Mouse (Mus musculus) layer of hippocampus, adult 18-20 months (tissue): Measurements from ENCODE around the gene Atp6ap1l. TPM values are rescaled to one million over a fixed set of nuclear protein-coding genes. Genes with fewer than 3 reads are reported as not detected.

Source experiments
- DNase-seq, 2 experiments: peaks; one replicate each; pipeline ENCODE4 v3.0.0; 2022; ENCODE audit warnings: low spot score in 2 of 2
- total RNA-seq, 2 experiments: library from RNA; stranded (reverse); gene quantifications; 2 replicates each; pipeline ENCODE4 v1.2.3; 2021

Gene Atp6ap1l
- total RNA-seq, 2 experiments from 2014 or later, result 2.1 to 3.1 TPM

GRCm38 (mm10) chr13:90890111-90890510 is 15.0 kb downstream of the Atp6ap1l start:
- no peak for DNase-seq

- peak; percentile 30 to 85 for DNase-seq
These were observed 18.6 kb downstream of the Atp6ap1l start for GRCm38 (mm10) chr13:90886568-90886983.

DNA sequence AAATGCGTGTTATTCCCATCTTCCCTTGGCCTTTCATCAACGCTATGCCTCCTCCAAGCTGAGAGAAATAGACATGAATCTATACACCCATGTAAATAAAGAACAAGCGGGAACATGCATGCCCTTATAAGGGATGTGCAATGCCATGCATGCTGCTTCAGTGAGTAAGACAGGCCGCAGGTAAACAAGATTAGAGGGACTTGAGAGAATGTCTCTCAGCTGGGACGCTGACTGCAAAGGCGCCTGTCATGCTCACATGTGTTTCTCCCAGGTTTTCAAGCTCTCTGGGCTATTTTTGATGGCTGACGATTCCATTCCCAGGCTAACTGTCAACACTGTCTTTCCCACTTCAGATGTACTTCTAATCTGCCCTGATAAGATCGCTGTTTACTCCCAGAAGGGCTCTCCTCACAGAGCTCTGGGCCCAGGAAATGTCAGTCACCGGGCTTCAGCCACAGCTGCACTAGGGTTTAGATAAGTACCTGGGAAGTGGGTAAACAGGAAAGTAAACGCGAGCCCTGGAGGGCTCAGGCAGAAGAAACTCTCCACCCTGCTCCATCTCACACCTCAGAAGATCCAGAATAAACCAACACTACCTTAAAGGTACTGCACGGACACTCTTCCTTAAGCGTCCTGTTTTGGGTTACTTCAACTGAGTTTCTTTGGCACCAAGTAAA is 19.2 kb downstream of the Atp6ap1l start:
- no peak for DNase-seq

- DNase-seq, result no peak
These were observed 23.3 kb downstream of the Atp6ap1l start for GRCm38 (mm10) chr13:90881727-90882429.

DNA sequence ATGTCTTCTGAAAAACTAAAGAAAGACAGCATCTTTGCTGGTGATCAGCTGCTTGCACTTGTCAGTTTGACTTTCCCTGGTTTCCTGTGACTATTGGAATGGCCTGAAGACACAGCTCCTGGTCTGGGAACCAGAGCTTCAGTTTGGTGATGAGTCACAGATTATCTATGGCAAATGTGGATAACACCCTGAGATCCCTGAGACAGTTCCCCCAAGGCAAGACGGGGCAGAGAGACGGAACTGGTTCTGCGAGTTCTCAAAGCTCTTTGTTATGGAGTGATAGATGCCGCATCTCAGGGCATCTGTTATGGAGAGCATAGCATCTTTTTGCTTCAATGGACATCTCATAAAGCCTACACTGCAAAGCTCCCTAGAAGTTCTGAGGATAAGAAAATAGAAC is 33.6 kb downstream of the Atp6ap1l start:
- no peak for DNase-seq

DNA sequence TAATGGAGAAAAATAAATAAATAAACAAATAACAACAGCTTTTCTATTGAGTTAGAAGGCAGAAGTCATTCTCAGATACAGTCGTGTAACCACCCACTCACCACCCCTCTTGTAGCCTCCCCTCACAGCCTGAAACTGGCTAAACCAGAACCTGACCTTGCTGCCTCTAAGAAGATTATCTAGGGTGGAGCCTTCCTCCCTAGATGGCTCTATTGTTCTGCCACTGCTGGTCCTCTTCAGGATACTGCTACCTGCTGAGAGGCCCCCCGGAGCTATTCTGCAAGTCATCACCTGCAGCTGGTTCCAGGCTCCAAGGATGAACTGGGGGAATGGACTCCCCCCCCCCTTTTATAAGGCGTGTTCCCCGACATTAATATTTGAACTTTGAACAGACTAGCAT is 36.0 kb downstream of the Atp6ap1l start:
- DNase-seq, result no peak

DNA sequence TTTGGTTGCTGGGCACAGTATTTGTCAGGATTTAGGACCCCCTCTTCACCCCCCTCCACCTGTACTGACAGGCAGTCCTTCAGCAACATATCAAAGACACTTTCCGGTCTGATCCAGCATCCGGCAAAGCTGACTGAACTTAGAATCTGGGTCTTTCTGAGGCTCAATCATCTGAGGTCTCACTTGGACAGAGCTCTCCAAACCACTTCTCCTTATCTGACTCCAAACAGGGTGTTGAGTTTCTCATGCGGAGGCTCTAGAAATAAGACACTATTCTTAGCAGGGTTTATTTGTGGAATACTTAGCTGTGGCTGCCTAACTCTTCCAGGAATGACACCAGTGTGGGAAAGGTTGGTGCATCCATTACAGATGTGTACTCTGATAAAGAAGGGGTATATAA is 43.0 kb downstream of the Atp6ap1l start:
- DNase-seq, result no peak

DNA sequence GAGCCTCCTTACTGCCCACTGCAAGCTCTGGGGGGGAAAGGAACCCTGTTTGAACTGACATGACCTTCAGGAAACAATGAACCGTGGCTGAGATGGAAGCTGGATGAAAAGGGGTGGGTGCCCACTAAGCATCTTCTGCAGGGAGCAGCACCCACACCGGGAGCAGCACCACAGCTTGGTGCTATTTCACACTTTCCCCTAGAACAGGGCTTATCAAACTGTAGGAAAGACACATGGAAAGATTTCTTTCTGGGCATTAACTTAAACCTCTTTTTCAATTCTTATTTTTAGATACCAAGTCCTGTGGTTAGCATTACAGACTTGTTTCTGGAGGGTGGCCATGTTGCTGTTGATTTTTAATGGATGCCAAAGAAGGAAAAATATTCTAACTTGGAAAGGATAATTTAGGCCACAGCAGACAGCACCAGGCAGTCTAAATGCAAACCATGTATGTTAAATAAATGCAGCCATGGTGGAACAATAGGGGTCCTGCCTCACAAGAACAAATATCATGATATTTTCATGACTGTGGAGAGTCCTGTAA is 44.2 kb downstream of the Atp6ap1l start:
- DNase-seq, result no peak

DNA sequence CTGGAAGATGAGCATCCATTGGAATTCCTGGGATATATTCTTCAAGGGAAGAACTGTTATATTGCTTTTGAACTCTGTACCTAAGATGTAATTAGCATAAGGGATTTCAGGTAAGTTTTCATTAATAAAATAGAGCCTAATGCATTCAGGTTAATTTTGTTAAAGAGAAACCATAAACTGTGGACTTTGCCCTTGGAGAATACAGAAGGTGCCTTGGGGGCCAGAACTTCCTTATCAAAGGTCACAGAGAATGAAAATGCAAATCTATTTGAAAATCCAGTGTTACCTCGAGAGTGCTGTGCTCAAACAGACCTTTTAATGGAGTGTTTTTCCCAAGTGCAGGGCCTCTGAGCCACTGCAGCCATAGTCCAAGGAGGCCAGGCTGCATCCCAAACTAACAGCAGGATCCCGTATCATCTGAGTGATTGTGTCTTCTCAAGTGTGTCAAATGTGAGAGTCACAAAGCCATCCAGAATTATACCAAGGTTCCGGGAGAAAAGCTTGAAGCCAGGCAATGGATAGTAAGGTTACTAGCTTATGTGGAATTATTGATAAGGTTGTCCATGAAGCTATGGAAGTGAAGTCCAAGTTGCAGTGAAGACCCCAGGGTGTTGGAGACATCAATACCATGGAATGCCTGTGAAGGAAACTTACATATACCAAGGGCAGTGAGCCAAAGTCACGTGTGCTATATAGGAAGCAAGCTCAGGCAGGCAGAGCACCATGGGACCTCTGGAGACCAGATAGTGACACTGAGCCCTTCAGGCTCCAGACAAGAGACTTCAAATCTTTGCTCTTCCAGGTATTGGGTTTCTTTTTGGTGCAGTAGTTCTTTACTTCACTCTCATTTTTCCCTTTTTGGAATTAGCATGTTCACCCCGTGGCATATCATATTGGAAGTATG is 52.2 kb downstream of the Atp6ap1l start:
- DNase-seq, result no peak

GRCm38 (mm10) chr13:90851795-90852194 is 53.4 kb downstream of the Atp6ap1l start:
- DNase-seq, result no peak

DNA sequence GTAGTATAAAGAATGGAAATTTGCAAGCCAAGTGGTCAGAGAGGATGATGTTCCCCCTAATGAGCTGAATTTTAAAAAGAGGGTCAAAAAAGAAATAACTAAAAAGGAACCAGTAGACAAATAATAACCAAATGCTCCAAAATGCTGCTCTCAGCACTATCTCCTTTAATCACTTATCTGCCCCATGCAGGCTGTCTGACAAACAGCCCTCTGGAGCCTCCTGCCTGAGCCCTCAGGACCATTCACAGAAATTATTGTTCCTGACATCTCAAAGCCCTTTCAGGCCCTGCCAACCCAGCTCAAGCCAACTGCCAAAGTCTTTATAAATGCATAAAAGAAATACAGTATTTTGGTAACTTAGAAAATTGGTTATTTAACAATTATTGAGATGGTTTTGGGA is 61.0 kb downstream of the Atp6ap1l start:
- no peak for DNase-seq

GRCm38 (mm10) chr13:90843412-90843811 is 61.7 kb downstream of the Atp6ap1l start:
- DNase-seq, result no peak

- DNase-seq, result no peak
These were observed 64.0 kb downstream of the Atp6ap1l start for GRCm38 (mm10) chr13:90841213-90841553.

DNA sequence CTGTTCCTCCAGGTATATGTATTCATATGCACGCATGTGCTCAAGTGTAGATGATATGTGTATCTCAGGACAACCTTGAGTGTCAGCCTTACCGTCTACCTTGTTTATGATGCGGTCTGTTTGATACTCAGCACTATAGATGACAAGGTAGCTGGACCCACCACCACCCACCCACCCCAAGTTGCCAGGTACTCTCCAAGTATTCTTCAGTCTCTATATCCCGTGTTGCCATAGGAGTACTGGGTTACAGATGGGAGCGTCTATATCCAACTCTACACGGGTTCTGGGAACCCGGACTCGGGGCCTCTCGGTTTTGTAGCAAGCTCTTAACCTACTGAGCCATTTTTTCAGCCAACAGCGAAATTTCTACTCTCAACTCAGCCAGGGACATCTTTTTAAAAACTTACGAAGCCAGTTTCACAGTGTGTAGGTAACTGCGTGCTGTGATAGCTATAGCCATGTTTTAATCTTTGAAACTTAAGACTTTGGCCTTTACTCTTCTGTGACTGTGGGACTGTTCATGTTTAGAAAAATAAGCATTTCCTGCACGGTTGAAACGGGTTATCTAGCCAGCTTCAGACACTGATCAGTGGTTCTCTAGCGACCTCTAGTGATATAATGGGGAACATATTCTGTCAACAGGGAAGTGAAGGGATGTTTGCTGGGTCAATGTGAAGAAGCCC is 64.5 kb downstream of the Atp6ap1l start:
- peak in 1 of 2 experiments; percentile 71 for DNase-seq

DNA sequence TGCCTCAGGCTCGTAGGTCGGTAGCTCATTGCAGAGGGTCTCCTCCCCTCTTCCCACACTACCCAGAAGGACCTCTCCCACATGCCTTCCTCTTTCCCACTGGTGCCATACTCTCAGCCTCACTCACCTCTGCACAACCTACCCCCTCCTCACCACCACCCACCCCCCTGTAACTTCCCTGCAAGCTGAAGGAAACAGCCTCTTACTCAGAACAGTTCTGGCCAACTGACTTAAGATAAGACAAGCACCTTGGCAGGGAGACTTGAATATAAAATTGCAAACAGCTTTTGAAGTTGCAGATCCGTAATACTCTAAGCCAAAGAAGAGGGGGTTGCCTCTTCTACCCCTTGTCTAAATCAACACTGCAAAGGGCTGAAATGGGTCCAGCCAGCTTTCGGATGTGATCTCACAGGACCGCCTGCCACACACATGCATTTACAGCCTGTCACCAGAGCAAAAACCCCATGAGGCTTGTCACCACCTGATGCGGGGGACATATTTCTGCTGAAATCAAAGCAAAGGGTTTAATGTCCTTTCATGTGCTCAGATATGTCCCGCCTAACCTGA is 71.4 kb downstream of the Atp6ap1l start:
- no peak for DNase-seq

Other genes starting within 250 kb of the Atp6ap1l start
- gene Rps23, start 17.6 kb upstream of the Atp6ap1l start, total RNA-seq, result 100 to 1,000 TPM; 231 to 265 TPM